Mouse (Mus musculus) liver, postnatal 0 days (tissue): ENCODE measurements around the gene Cpne5. TPM values are rescaled to one million over a fixed set of nuclear protein-coding genes. Genes with fewer than 3 reads are reported as not detected.

Experiments used
- ATAC-seq: fragments of 200-750 bp; cut with Nextera tagmentation; 2 replicates; pipeline ENCODE4 v1.8.0; 2017; ENCODE audit warnings: mild to moderate bottlenecking, moderate library complexity
- DNase-seq: peaks from one replicate; pipeline ENCODE4 v3.0.0-alpha.2; 2016
- H3K27ac ChIP-seq: fragments of 300-500 bp; sonication (generic); 2 replicates; pipeline ENCODE4 v1.5.1; 2014; ENCODE audit warnings: antibody characterized with exemption, moderate library complexity, mild to moderate bottlenecking, low read depth
- H3K27me3 ChIP-seq: fragments of 300-500 bp; sonication (generic); 2 replicates; pipeline ENCODE4 v1.6.1; 2014; ENCODE audit warnings: low read length, control low read depth, mixed read lengths; ENCODE audit not compliant: insufficient read depth
- H3K36me3 ChIP-seq: fragments of 300-500 bp; sonication (generic); replicated peaks from 2 replicates; pipeline ENCODE4 v1.6.1; 2014; ENCODE audit warnings: mild to moderate bottlenecking, control low read depth, low read length, moderate library complexity, mixed read lengths; ENCODE audit not compliant: insufficient read depth
- H3K4me1 ChIP-seq: fragments of 300-500 bp; sonication (generic); 2 replicates; pipeline ENCODE4 v1.6.1; 2014; ENCODE audit warnings: antibody characterized with exemption, mild to moderate bottlenecking, control low read depth; ENCODE audit not compliant: insufficient read depth
- H3K4me2 ChIP-seq: fragments of 300-500 bp; sonication (generic); 2 replicates; pipeline ENCODE4 v1.6.1; 2014; ENCODE audit warnings: low read depth, mild to moderate bottlenecking, low read length, moderate library complexity, mixed read lengths
- H3K4me3 ChIP-seq: fragments of 300-500 bp; sonication (generic); 2 replicates; pipeline ENCODE4 v1.5.1; 2014; ENCODE audit warnings: low read depth, low read length
- H3K9ac ChIP-seq: fragments of 300-500 bp; sonication (generic); replicated peaks from 2 replicates; pipeline ENCODE4 v1.6.1; 2014; ENCODE audit warnings: mild to moderate bottlenecking, moderate library complexity
- H3K9me3 ChIP-seq: fragments of 300-500 bp; sonication (generic); 2 replicates; pipeline ENCODE4 v1.6.1; 2016; ENCODE audit warnings: mild to moderate bottlenecking, control low read depth, low read length, mixed read lengths
- CTCF ChIP-seq: sonication (generic); IDR thresholded peaks from 2 replicates; pipeline ENCODE4 v1.5.1; 2016; ENCODE audit warnings: antibody characterized with exemption, low read depth
- EP300 ChIP-seq: IDR thresholded peaks from 2 replicates; pipeline ENCODE4 v1.6.1; 2016; ENCODE audit warnings: antibody characterized with exemption, low read depth, mild to moderate bottlenecking
- WGBS: fragments of 180-500 bp; shearing (Covaris S2); extraction: QIAGEN DNeasy Blood & Tissue Kit; methylation state at CpG from one replicate; pipeline ENCODE4 v1.1.7; 2014; ENCODE audit not compliant: insufficient replicate concordance; 5-methylcytosine and 5-hydroxymethylcytosine counted together
- polyA plus RNA-seq: library from polyadenylated mRNA; unstranded; fragments of >200 nt; fragmentation: Nextera tagmentation; extraction: Ambion mirVana; gene quantifications from 2 replicates; pipeline ENCODE4 v1.2.1, GENCODE M21; 2015

The Cpne5 gene
- polyA plus RNA-seq, 1 experiment from 2014 or later, result 0.46 TPM

DNA sequence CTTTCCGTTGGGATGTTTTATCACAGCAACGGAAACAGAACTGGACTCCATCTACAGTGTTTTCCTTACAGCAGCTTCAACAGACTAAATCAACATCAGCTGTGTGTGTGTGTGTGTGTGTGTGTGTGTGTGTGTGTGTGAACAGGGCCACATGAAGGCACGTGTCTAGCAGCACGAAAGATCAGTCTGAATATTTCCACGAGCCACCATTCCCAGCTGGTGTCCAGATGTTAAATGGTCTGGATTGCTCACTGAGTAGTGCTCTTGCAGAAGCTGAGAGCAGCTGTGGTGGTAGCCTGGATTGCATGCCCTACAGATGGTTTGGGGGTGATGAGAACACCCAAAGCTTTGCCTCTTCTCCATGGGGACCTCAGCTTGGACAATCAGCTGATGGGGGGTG lies 19.9 kb downstream of the Cpne5 start:
- ATAC-seq (no peak), DNase-seq (no peak)
- peaks cover 3% of the 10 kb centered on the region; the same call in 1 of the 2 replicates for H3K27me3 ChIP-seq
- no peak overlapping the region for H3K4me3 ChIP-seq
- H3K36me3 ChIP-seq, result no peaks in the 10 kb centered on the region
- H3K27ac ChIP-seq, result no peak overlapping the region
- no peak overlapping the region for H3K4me2 ChIP-seq
- 62% methylated on average over 5 of the region's 5 CpGs for WGBS
- no peaks in the 10 kb centered on the region for H3K9me3 ChIP-seq
- H3K4me1 ChIP-seq, result peaks cover 4% of the 10 kb centered on the region; the same call in 1 of the 2 replicates
- no peak for TF ChIP-seq EP300
- no peak for TF ChIP-seq CTCF
- no peak overlapping the region for H3K9ac ChIP-seq

DNA sequence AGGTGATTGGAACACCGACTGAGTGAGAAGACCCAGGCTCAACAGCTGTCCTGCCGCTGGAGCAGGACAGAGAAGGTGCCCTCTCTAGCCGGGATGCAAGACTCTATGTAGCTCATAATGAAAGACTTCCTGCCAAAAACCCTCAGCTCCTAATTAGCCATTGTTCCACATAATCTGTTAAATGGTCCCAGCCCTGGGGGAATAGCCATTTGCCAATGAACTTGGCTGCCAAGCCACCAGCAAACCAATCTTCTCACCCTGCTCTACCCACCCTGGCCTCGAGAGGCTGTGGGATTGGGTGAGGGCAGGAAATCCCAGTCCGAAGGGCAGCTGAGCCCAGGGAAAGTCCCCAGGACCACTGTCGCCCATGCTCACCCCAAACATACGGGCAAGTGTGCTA lies 21.9 kb downstream of the Cpne5 start:
- DNase-seq (no peak), ATAC-seq (no peak)
- H3K27ac ChIP-seq, result no peak overlapping the region
- H3K36me3 ChIP-seq, result no peaks in the 10 kb centered on the region
- 50% methylated on average over 7 of the region's 7 CpGs for WGBS
- H3K27me3 ChIP-seq, result peaks cover 3% of the 10 kb centered on the region; the same call in 1 of the 2 replicates
- H3K9me3 ChIP-seq, result no peaks in the 10 kb centered on the region
- no peak overlapping the region for H3K9ac ChIP-seq
- H3K4me2 ChIP-seq, result no peak overlapping the region
- peaks cover 4% of the 10 kb centered on the region; the same call in 1 of the 2 replicates for H3K4me1 ChIP-seq
- no peak overlapping the region for H3K4me3 ChIP-seq
- TF ChIP-seq EP300 (no peak), CTCF (no peak)

DNA sequence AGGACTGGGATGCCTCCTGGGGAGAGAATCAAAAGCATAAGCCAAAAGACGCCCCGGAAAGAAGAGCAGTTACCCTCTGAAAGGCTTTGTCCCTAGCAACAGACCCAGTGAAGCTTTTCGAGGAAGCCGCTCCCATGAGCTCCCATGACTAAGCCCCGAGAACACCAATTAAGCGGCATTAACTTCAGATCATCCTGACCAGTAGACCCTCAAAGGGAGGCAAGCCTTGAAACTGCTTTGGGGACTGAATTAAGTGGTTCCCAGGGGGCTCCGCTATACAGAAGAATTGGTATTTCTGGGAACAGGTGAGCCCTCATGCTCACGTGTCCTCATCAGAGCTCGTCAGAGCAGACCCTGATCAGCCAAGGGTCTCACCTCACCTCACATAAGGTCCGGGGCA lies 23.3 kb downstream of the Cpne5 start:
- Histone ChIP-seq H3K27ac (no peak overlapping the region), H3K4me2 (no peak overlapping the region), H3K4me3 (no peak overlapping the region), H3K27me3 (peaks cover 3% of the 10 kb centered on the region; the same call in 1 of the 2 replicates), H3K9ac (no peak overlapping the region), H3K9me3 (no peaks in the 10 kb centered on the region), H3K4me1 (peaks cover 4% of the 10 kb centered on the region; the same call in 1 of the 2 replicates), H3K36me3 (no peaks in the 10 kb centered on the region)
- DNase-seq (no peak), ATAC-seq (no peak)
- WGBS, result 68% methylated on average over 10 of the region's 10 CpGs
- no peak for TF ChIP-seq EP300
- no peak for TF ChIP-seq CTCF

DNA sequence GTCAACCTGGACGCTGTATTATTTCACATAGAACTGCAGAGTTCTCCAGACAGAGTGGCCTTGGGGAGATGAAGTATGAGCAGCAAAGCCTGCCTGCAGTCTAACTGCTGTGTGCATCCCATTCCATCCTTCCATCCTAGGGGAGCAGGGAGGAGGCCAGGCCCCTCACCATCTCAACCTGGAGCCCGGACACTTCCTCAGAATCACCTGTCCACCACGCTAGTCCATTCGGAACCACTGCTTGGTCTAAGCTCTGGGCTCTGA lies 23.8 kb downstream of the Cpne5 start:
- WGBS, result 79% methylated on average over 4 of the region's 4 CpGs
- Histone ChIP-seq H3K4me1 (peaks cover 4% of the 10 kb centered on the region; the same call in 1 of the 2 replicates), H3K4me3 (no peak overlapping the region), H3K4me2 (no peak overlapping the region), H3K9ac (no peak overlapping the region), H3K36me3 (no peaks in the 10 kb centered on the region), H3K9me3 (no peaks in the 10 kb centered on the region), H3K27ac (no peak overlapping the region), H3K27me3 (peaks cover 3% of the 10 kb centered on the region; the same call in 1 of the 2 replicates)
- DNase-seq (no peak), ATAC-seq (no peak)
- TF ChIP-seq EP300, result no peak
- TF ChIP-seq CTCF, result no peak

DNA sequence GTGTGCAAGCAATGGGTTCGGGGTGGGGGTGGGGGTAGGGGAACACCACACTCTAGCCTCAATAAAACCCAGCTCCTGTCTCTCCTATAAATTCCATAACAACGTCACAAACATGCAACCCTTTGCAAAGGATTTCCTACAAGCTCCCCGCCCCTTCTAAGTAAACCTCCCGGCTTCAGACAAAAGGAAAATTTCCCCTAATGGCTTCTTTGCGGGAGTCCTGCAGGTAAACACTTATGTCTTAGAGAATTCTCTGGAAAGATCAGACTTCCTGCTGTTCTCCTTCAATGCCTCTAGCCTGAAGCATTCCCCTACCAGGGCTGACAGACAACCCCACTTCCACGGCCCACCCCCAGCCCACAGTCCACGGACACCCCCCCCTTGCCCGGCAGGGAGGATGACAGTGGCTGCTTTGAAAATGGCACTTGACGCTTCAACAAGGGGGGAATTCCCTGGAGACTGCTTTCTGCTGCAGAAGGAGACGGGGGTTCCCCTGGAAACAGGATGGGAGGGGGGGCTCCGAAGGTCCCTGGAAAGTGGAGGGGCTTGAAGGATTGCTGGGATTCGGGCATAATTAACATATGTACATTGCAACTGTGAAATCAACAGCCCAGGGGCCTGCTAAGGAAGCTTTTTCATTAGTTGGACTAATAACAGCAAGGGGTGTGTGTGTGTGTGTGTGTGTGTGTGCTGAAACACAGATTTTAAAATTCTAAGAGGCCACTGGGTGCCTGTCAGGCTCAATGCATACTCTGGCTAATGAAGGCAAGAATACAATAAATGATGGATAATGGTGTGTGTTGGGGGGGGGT lies 24.4 kb downstream of the Cpne5 start:
- Histone ChIP-seq H3K4me1 (peaks cover 4% of the 10 kb centered on the region; the same call in 1 of the 2 replicates), H3K27me3 (peaks cover 3% of the 10 kb centered on the region; the same call in 1 of the 2 replicates), H3K9ac (no peak overlapping the region), H3K27ac (no peak overlapping the region), H3K4me3 (no peak overlapping the region), H3K9me3 (no peaks in the 10 kb centered on the region), H3K4me2 (no peak overlapping the region), H3K36me3 (no peaks in the 10 kb centered on the region)
- TF ChIP-seq EP300, result no peak
- TF ChIP-seq CTCF, result no peak
- no peak for DNase-seq
- 40% methylated on average over 12 of the region's 12 CpGs for WGBS
- no peak for ATAC-seq

DNA sequence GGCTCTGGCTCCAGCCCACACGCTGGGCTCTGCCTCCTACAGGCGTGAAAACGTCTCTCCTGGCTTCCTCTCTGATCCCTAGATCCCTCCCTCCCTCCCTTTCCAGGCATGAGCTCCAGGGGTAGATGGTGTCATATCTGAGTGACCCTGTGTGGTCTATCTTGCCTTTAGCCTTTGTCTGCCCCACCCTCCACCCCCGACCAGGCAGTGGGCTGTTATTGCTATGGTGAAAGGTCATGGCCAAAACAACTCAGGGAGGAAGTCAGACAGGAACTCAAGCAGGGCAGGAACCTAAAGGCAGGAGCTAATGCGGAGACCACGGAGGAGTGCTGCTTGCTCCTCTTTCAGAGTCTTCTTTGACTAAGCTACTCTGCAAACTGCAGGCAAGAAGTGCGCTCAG lies 26.1 kb downstream of the Cpne5 start:
- peaks cover 3% of the 10 kb centered on the region; the same call in 1 of the 2 replicates for H3K4me1 ChIP-seq
- no peak overlapping the region for H3K27ac ChIP-seq
- H3K4me3 ChIP-seq, result no peak overlapping the region
- ATAC-seq (no peak), DNase-seq (no peak)
- 40% methylated on average over 7 of the region's 7 CpGs for WGBS
- H3K4me2 ChIP-seq, result no peak overlapping the region
- H3K36me3 ChIP-seq, result no peaks in the 10 kb centered on the region
- H3K9me3 ChIP-seq, result no peaks in the 10 kb centered on the region
- peaks cover 3% of the 10 kb centered on the region; the same call in 1 of the 2 replicates for H3K27me3 ChIP-seq
- no peak overlapping the region for H3K9ac ChIP-seq
- TF ChIP-seq EP300, result no peak
- no peak for TF ChIP-seq CTCF
